Mouse (Mus musculus) embryonic facial prominence, embryonic 12.5 days (tissue): ENCODE results near the gene Tshb. TPM values are rescaled to one million over a fixed set of nuclear protein-coding genes. Genes with fewer than 3 reads are reported as not detected.

ENCODE experiments used
- ATAC-seq: fragments of 200-750 bp; cut with Nextera tagmentation; 2 replicates; pipeline ENCODE4 v1.8.0; 2017; ENCODE audit not compliant: insufficient number of reproducible peaks, insufficient read depth, low FRiP score, low TSS enrichment
- H3K27ac ChIP-seq: fragments of 300-500 bp; sonication (generic); 2 replicates; pipeline ENCODE4 v1.5.1; 2016; ENCODE audit warnings: mild to moderate bottlenecking
- H3K27me3 ChIP-seq: fragments of 300-500 bp; sonication (generic); 2 replicates; pipeline ENCODE4 v1.6.1; 2016; ENCODE audit warnings: mild to moderate bottlenecking, moderate library complexity
- H3K36me3 ChIP-seq: fragments of 300-500 bp; sonication (generic); 2 replicates; pipeline ENCODE4 v1.6.1; 2016; ENCODE audit warnings: mild to moderate bottlenecking
- H3K4me1 ChIP-seq: fragments of 300-500 bp; sonication (generic); 2 replicates; pipeline ENCODE4 v1.6.1; 2016
- H3K4me2 ChIP-seq: fragments of 300-500 bp; sonication (generic); replicated peaks from 2 replicates; pipeline ENCODE4 v1.6.1; 2016; ENCODE audit warnings: mild to moderate bottlenecking, moderate library complexity
- H3K4me3 ChIP-seq: fragments of 300-500 bp; sonication (generic); 2 replicates; pipeline ENCODE4 v1.5.1; 2016; ENCODE audit warnings: mild to moderate bottlenecking
- H3K9ac ChIP-seq: fragments of 300-500 bp; sonication (generic); 2 replicates; pipeline ENCODE4 v1.6.1; 2016; ENCODE audit warnings: mild to moderate bottlenecking, moderate library complexity
- H3K9me3 ChIP-seq: fragments of 300-500 bp; sonication (generic); 2 replicates; pipeline ENCODE4 v1.6.1; 2016; ENCODE audit warnings: mild to moderate bottlenecking, moderate library complexity
- WGBS: fragments of 180-500 bp; shearing (Covaris S2); methylation state at CpG from one replicate; pipeline ENCODE4 v1.1.7; 2016; 5-methylcytosine and 5-hydroxymethylcytosine counted together
- polyA plus RNA-seq: library from polyadenylated mRNA; unstranded; fragments of >200 nt; fragmentation: Nextera tagmentation; extraction: Ambion mirVana; gene quantifications from 2 replicates; pipeline ENCODE4 v1.2.1, GENCODE M21; 2016

Gene Tshb
- polyA plus RNA-seq, 1 experiment from 2014 or later = 0.05 TPM

- Histone ChIP-seq H3K9me3 (no peaks in the 10 kb centered on the region), H3K27me3 (no peaks in the 10 kb centered on the region), H3K4me1 (peaks cover 6% of the 10 kb centered on the region), H3K9ac (no peak overlapping the region), H3K4me3 (no peak overlapping the region), H3K27ac (no peak overlapping the region), H3K36me3 (no peaks in the 10 kb centered on the region), H3K4me2 (no peak overlapping the region)
- WGBS = 90% methylated on average over 3 of the region's 3 CpGs
- no peak for ATAC-seq
These were observed 31.0 kb downstream of the Tshb start for GRCm38 (mm10) chr3:102751536-102751935.

- Histone ChIP-seq H3K9ac (no peak overlapping the region), H3K36me3 (no peaks in the 10 kb centered on the region), H3K9me3 (no peaks in the 10 kb centered on the region), H3K4me3 (no peak overlapping the region), H3K27ac (no peak overlapping the region), H3K27me3 (no peaks in the 10 kb centered on the region), H3K4me1 (peaks cover 6% of the 10 kb centered on the region), H3K4me2 (no peak overlapping the region)
- WGBS = 85% methylated on average over 5 of the region's 5 CpGs
- no peak for ATAC-seq
These were observed 31.4 kb downstream of the Tshb start for GRCm38 (mm10) chr3:102751136-102751535.

GRCm38 (mm10) chr3:102748686-102749085 lies 33.8 kb downstream of the Tshb start:
- Histone ChIP-seq H3K9ac (no peak overlapping the region), H3K4me1 (peaks cover 19% of the 10 kb centered on the region), H3K9me3 (no peaks in the 10 kb centered on the region), H3K27me3 (no peaks in the 10 kb centered on the region), H3K4me3 (no peak overlapping the region), H3K27ac (no peak overlapping the region), H3K36me3 (no peaks in the 10 kb centered on the region), H3K4me2 (no peak overlapping the region)
- no peak for ATAC-seq
- 82% methylated on average over 5 of the region's 5 CpGs for WGBS

- Histone ChIP-seq H3K9me3 (no peaks in the 10 kb centered on the region), H3K9ac (no peak overlapping the region), H3K4me3 (no peak overlapping the region), H3K4me1 (peaks cover 19% of the 10 kb centered on the region), H3K36me3 (no peaks in the 10 kb centered on the region), H3K27ac (no peak overlapping the region), H3K4me2 (no peak overlapping the region), H3K27me3 (no peaks in the 10 kb centered on the region)
- no peak for ATAC-seq
- 61% methylated on average over 3 of the region's 3 CpGs for WGBS
These were observed 34.5 kb downstream of the Tshb start for GRCm38 (mm10) chr3:102748038-102748437.

GRCm38 (mm10) chr3:102746174-102746573 lies 36.3 kb downstream of the Tshb start:
- ATAC-seq = no peak

GRCm38 (mm10) chr3:102744657-102745056 lies 37.9 kb downstream of the Tshb start:
- Histone ChIP-seq H3K4me2 (no peak overlapping the region), H3K36me3 (no peaks in the 10 kb centered on the region), H3K4me1 (peaks cover 19% of the 10 kb centered on the region), H3K4me3 (no peak overlapping the region), H3K9ac (no peak overlapping the region), H3K27me3 (no peaks in the 10 kb centered on the region), H3K27ac (no peak overlapping the region), H3K9me3 (no peaks in the 10 kb centered on the region)
- no peak for ATAC-seq
- WGBS = 47% methylated on average over 5 of the region's 5 CpGs

More at GRCm38 (mm10) chr3:102746174-102746573, 36.3 kb downstream of the Tshb start:
- Histone ChIP-seq H3K9me3 (no peaks in the 10 kb centered on the region), H3K4me2 (no peak overlapping the region), H3K27me3 (no peaks in the 10 kb centered on the region), H3K4me3 (no peak overlapping the region), H3K4me1 (peaks cover 19% of the 10 kb centered on the region), H3K36me3 (no peaks in the 10 kb centered on the region), H3K9ac (no peak overlapping the region), H3K27ac (no peak overlapping the region)
- WGBS = 83% methylated on average over 4 of the region's 4 CpGs

GRCm38 (mm10) chr3:102743781-102744471 lies 38.6 kb downstream of the Tshb start:
- Histone ChIP-seq H3K9me3 (no peaks in the 10 kb centered on the region), H3K27me3 (no peaks in the 10 kb centered on the region), H3K4me2 (no peak overlapping the region), H3K4me3 (no peak overlapping the region), H3K9ac (no peak overlapping the region), H3K27ac (no peak overlapping the region), H3K36me3 (no peaks in the 10 kb centered on the region), H3K4me1 (peaks cover 19% of the 10 kb centered on the region)
- WGBS = 73% methylated on average over 9 of the region's 9 CpGs
- no peak for ATAC-seq

- H3K36me3 ChIP-seq = no peaks in the 10 kb centered on the region
- no peak for ATAC-seq
- no peaks in the 10 kb centered on the region for H3K9me3 ChIP-seq
- H3K9ac ChIP-seq = no peak overlapping the region
- no peak overlapping the region for H3K4me3 ChIP-seq
- no peaks in the 10 kb centered on the region for H3K27me3 ChIP-seq
- no peak overlapping the region for H3K27ac ChIP-seq
- H3K4me2 ChIP-seq = no peak overlapping the region
- H3K4me1 ChIP-seq = peaks cover 15% of the 10 kb centered on the region
- WGBS = 54% methylated on average over 4 of the region's 4 CpGs
These were observed 39.3 kb downstream of the Tshb start for GRCm38 (mm10) chr3:102743202-102743601.

GRCm38 (mm10) chr3:102742725-102743124 lies 39.8 kb downstream of the Tshb start:
- ATAC-seq = no peak
- no peak overlapping the region for H3K27ac ChIP-seq

GRCm38 (mm10) chr3:102738926-102739325 lies 43.6 kb downstream of the Tshb start:
- WGBS = 84% methylated on average over 6 of the region's 6 CpGs
- Histone ChIP-seq H3K9me3 (no peaks in the 10 kb centered on the region), H3K27me3 (peaks cover 5% of the 10 kb centered on the region; the same call in 1 of the 2 replicates), H3K9ac (no peak overlapping the region), H3K4me1 (peaks cover 14% of the 10 kb centered on the region; the same call in 1 of the 2 replicates), H3K4me2 (no peak overlapping the region), H3K4me3 (no peak overlapping the region), H3K27ac (no peak overlapping the region), H3K36me3 (no peaks in the 10 kb centered on the region)
- ATAC-seq = no peak

More at GRCm38 (mm10) chr3:102742725-102743124, 39.8 kb downstream of the Tshb start:
- H3K9me3 ChIP-seq = no peaks in the 10 kb centered on the region
- H3K27me3 ChIP-seq = no peaks in the 10 kb centered on the region
- H3K36me3 ChIP-seq = no peaks in the 10 kb centered on the region
- WGBS = 60% methylated on average over 4 of the region's 4 CpGs
- no peak overlapping the region for H3K4me3 ChIP-seq
- H3K4me1 ChIP-seq = peaks cover 13% of the 10 kb centered on the region
- no peak overlapping the region for H3K9ac ChIP-seq
- H3K4me2 ChIP-seq = no peak overlapping the region

- WGBS = 77% methylated on average over 10 of the region's 10 CpGs
- no peaks in the 10 kb centered on the region for H3K36me3 ChIP-seq
- H3K9ac ChIP-seq = no peak overlapping the region
- no peak overlapping the region for H3K4me2 ChIP-seq
- H3K4me1 ChIP-seq = peaks cover 11% of the 10 kb centered on the region; the same call in 1 of the 2 replicates
- H3K27me3 ChIP-seq = peaks cover 5% of the 10 kb centered on the region; the same call in 1 of the 2 replicates
- no peak overlapping the region for H3K4me3 ChIP-seq
- no peak for ATAC-seq
- no peak overlapping the region for H3K27ac ChIP-seq
- no peaks in the 10 kb centered on the region for H3K9me3 ChIP-seq
These were observed 44.2 kb downstream of the Tshb start for GRCm38 (mm10) chr3:102738161-102738901.

- Histone ChIP-seq H3K27me3 (peaks cover 5% of the 10 kb centered on the region; the same call in 1 of the 2 replicates), H3K27ac (no peak overlapping the region), H3K4me1 (peaks cover 11% of the 10 kb centered on the region; the same call in 1 of the 2 replicates), H3K9me3 (no peaks in the 10 kb centered on the region), H3K4me3 (no peak overlapping the region), H3K4me2 (no peak overlapping the region), H3K36me3 (no peaks in the 10 kb centered on the region), H3K9ac (no peak overlapping the region)
- ATAC-seq = no peak
- 75% methylated on average over 6 of the region's 6 CpGs for whole genome bisulfite sequencing
These were observed 45.4 kb downstream of the Tshb start for GRCm38 (mm10) chr3:102737106-102737505.
